In genomic region chr2:25183336-25183735, GRCm38 (mm10) we compare ENCODE assay signal across 10 mouse cellular contexts. TPM values are rescaled to one million over a fixed set of nuclear protein-coding genes. Genes with fewer than 3 reads are reported as not detected.
DNase-seq lines count a peak whose midpoint lies in the region; ATAC-seq and TF ChIP-seq lines count a peak whose summit lies in the region.
"Had no signal": no experiment of that assay in that cellular context is flagged by ENCODE, and none has a peak within 500 bp of the region (broad histone marks: within the 10 kb centered on the region; RNA-seq: fewer than 3 reads in every experiment).

No protein-coding gene starts in this region.

- peak overlapping the region; percentile 72; the same call in 1 of the 2 replicates for H3K4me3 ChIP-seq in layer of hippocampus, adult 2 months
- peak overlapping the region; percentile 57; the same call in 1 of the 2 replicates for H3K4me3 ChIP-seq in embryonic facial prominence, embryonic 14.5 days (ENCODE audit: low read depth, low read length)
- H3K4me3 ChIP-seq in hindbrain, embryonic 16.5 days (ENCODE audit: low read length): peak overlapping the region; percentile 75

- H3K4me2 ChIP-seq in embryonic facial prominence, embryonic 14.5 days (ENCODE audit: low read depth, low read length): peak overlapping the region; percentile 85; the same call in 1 of the 2 replicates
- H3K4me2 ChIP-seq in hindbrain, embryonic 16.5 days (ENCODE audit: low read length): peak overlapping the region; percentile 83

- no peak overlapping the region for H3K9ac ChIP-seq in embryonic facial prominence, embryonic 14.5 days (ENCODE audit: low read depth, low read length)
- no peak overlapping the region for H3K9ac ChIP-seq in hindbrain, embryonic 16.5 days (ENCODE audit: low read depth, low read length)

- H3K27ac ChIP-seq in layer of hippocampus, adult 2 months: peak overlapping the region; percentile 87
- H3K27ac ChIP-seq in embryonic facial prominence, embryonic 14.5 days (replicated peaks; ENCODE audit: low read depth, low read length): no peak overlapping the region
- no peak overlapping the region for H3K27ac ChIP-seq in hindbrain, embryonic 16.5 days (ENCODE audit: low read depth, low read length)

- no peak for DNase-seq in layer of hippocampus, adult 2 months (ENCODE audit: low spot score in 2 of 2)
- DNase-seq in layer of hippocampus, postnatal 36 days: no peak
- DNase-seq in embryonic facial prominence, embryonic 14.5 days (ENCODE audit: low spot score): no peak
- DNase-seq in splenic B cell, adult 2 months (ENCODE audit: low read depth, low spot score): peak; percentile 51
- no peak for DNase-seq in spleen, postnatal 4 days (ENCODE audit: low spot score in 2 of 2)
- DNase-seq in layer of hippocampus, adult 11-12 months (ENCODE audit: low spot score): no peak
- DNase-seq in right cerebral cortex, adult 2 months (ENCODE audit: low spot score in 2 of 2): no peak
- DNase-seq: kidney, adult 8-10 months had no signal

- TF ChIP-seq CTCF in layer of hippocampus, adult 2 months (conservative IDR thresholded peaks at IDR 0.05): no peak

- H3K4me1 ChIP-seq in embryonic facial prominence, embryonic 14.5 days (ENCODE audit: control insufficient read depth, insufficient read depth, low read length): 0 out of 2 replicates have a peak, but pooled peaks cover 8% of the 10 kb centered on the region
- peaks cover 22% of the 10 kb centered on the region for H3K4me1 ChIP-seq in hindbrain, embryonic 16.5 days (ENCODE audit: control insufficient read depth, insufficient read depth, low read depth, low read length)

- no peaks in the 10 kb centered on the region for H3K36me3 ChIP-seq in embryonic facial prominence, embryonic 14.5 days (ENCODE audit: control insufficient read depth, insufficient read depth, low read length)
- H3K36me3 ChIP-seq in hindbrain, embryonic 16.5 days (ENCODE audit: control insufficient read depth, insufficient read depth, low read length): no peaks in the 10 kb centered on the region
- no peaks in the 10 kb centered on the region; the same call in 1 of the 2 replicates for H3K36me3 ChIP-seq in splenic B cell, adult 2 months (ENCODE audit: control insufficient read depth, insufficient read depth, low read length, poor library complexity, severe bottlenecking)

- no peak for ATAC-seq in embryonic facial prominence, embryonic 14.5 days (ENCODE audit: low read depth)
- no peak for ATAC-seq in hindbrain, embryonic 16.5 days

- H3K9me3 ChIP-seq in embryonic facial prominence, embryonic 14.5 days (ENCODE audit: control insufficient read depth, low read length): no peaks in the 10 kb centered on the region
- H3K9me3 ChIP-seq in hindbrain, embryonic 16.5 days (ENCODE audit: control insufficient read depth, low read length): no peaks in the 10 kb centered on the region

- H3K27me3 ChIP-seq in embryonic facial prominence, embryonic 14.5 days (replicated peaks; ENCODE audit: control insufficient read depth, insufficient read depth, low read length): peaks cover 60% of the 10 kb centered on the region
- no peaks in the 10 kb centered on the region for H3K27me3 ChIP-seq in hindbrain, embryonic 16.5 days (replicated peaks; ENCODE audit: control insufficient read depth, insufficient read depth, low read length)
- no peaks in the 10 kb centered on the region for H3K27me3 ChIP-seq in splenic B cell, adult 2 months (ENCODE audit: control insufficient read depth, insufficient read depth, low read length, poor library complexity, severe bottlenecking)

- whole genome bisulfite sequencing in embryonic facial prominence, embryonic 14.5 days: 56% methylated on average over 2 of the region's 2 CpGs
- 31% methylated on average over 2 of the region's 2 CpGs for WGBS in hindbrain, embryonic 16.5 days

RNA-seq across cellular contexts. Expression of gene Nrarp, which starts 2.8 kb away (rescaled TPM):
- total RNA-seq in layer of hippocampus, adult 2 months (2021): 10 to 100 TPM; 21.3 to 21.9 TPM
- 10 to 100 TPM; 21.3 to 21.5 TPM for total RNA-seq in layer of hippocampus, postnatal 36 days (2021)
- polyA plus RNA-seq in embryonic facial prominence, embryonic 14.5 days (2014; fragmentation: Nextera tagmentation; extraction: Ambion mirVana): 16.5 and 20.9 TPM in 2 replicates
- polyA plus RNA-seq in hindbrain, embryonic 16.5 days (2015; fragmentation: Nextera tagmentation; extraction: Ambion mirVana): 13.6 and 16.3 TPM in 2 replicates

RNA-seq across cellular contexts. Expression of gene Tor4a, which starts 13.3 kb away (rescaled TPM):
- 1 to 10 TPM; 2.2 to 3.0 TPM for total RNA-seq in layer of hippocampus, adult 2 months (2021)
- 1 to 10 TPM; 1.3 to 1.8 TPM for total RNA-seq in layer of hippocampus, postnatal 36 days (2021)
- 7.5 and 7.8 TPM in 2 replicates for polyA plus RNA-seq in embryonic facial prominence, embryonic 14.5 days (2014; fragmentation: Nextera tagmentation; extraction: Ambion mirVana)
- polyA plus RNA-seq in hindbrain, embryonic 16.5 days (2015; fragmentation: Nextera tagmentation; extraction: Ambion mirVana): 2.1 and 2.3 TPM in 2 replicates

RNA-seq across cellular contexts. Expression of gene Nelfb, which starts 28.0 kb away (rescaled TPM):
- 10 to 100 TPM; 57.0 to 58.5 TPM for total RNA-seq in layer of hippocampus, adult 2 months (2021)
- total RNA-seq in layer of hippocampus, postnatal 36 days (2021): 10 to 100 TPM; 55.1 to 58.1 TPM
- polyA plus RNA-seq in embryonic facial prominence, embryonic 14.5 days (2014; fragmentation: Nextera tagmentation; extraction: Ambion mirVana): 76.8 and 94.4 TPM in 2 replicates
- 105 and 112 TPM in 2 replicates for polyA plus RNA-seq in hindbrain, embryonic 16.5 days (2015; fragmentation: Nextera tagmentation; extraction: Ambion mirVana)

RNA-seq across cellular contexts. Expression of gene Stpg3, which starts 31.1 kb away (rescaled TPM):
- total RNA-seq in layer of hippocampus, adult 2 months (2021): under 1 TPM in 1 of 2 experiments, not detected in 1; 0.33 TPM
- not detected for total RNA-seq in layer of hippocampus, postnatal 36 days (2021)
- polyA plus RNA-seq in embryonic facial prominence, embryonic 14.5 days (2014; fragmentation: Nextera tagmentation; extraction: Ambion mirVana): not detected in 2 replicates
- not detected in 2 replicates for polyA plus RNA-seq in hindbrain, embryonic 16.5 days (2015; fragmentation: Nextera tagmentation; extraction: Ambion mirVana)
- polyA plus RNA-seq: small intestine, adult 2 months had no signal

RNA-seq across cellular contexts. Expression of gene Fam166a, which starts 35.2 kb away (rescaled TPM):
- total RNA-seq in layer of hippocampus, adult 2 months (2021): not detected
- not detected for total RNA-seq in layer of hippocampus, postnatal 36 days (2021)
- polyA plus RNA-seq in embryonic facial prominence, embryonic 14.5 days (2014; fragmentation: Nextera tagmentation; extraction: Ambion mirVana): not detected in 2 replicates
- polyA plus RNA-seq in hindbrain, embryonic 16.5 days (2015; fragmentation: Nextera tagmentation; extraction: Ambion mirVana): 0.39 and 1.0 TPM in 2 replicates
